Mouse (Mus musculus) A20 (cell line): Measurements from ENCODE around the gene Ttyh2.

Experiments used
- DNase-seq: peaks from one replicate; pipeline ENCODE4 v3.0.0-alpha.2; 2011; ENCODE audit warnings: low read depth, low spot score

Gene Ttyh2

GRCm38 (mm10) chr11:114682321-114682900 lies 7.2 kb downstream of the Ttyh2 start:
- peak; percentile 27 for DNase-seq

DNA sequence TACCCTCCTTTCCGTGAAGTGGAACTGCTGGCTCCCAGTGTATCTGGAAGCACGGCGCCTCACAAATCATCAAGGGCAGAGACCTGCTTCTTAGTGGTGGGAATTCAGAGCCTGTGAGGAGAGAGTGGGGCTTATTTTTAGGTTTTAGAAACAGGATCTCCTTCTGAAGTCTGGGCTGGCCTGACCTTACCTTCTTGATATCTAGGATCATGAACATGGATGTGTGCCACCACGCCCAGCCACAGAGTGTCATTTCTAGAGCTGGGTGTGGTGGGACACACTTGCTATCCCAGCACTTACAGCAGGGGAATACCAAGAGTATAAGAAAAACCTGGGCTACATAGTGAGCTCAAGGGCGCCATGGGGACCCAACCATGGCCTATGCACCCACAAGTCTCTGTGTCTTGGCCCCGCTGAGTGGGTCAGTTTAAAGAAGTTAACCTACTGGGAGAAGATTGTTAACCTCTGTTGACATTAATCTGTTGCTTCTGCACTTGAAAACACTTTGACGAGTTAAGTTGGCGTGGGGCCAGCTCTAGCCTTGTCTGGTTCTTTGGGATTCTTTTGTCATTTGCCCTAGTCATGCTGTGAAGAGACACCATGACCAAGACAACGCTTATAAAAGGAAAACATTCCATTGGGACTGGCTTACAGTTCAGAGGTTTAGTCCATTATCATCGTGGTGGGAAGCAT lies 7.9 kb downstream of the Ttyh2 start:
- no peak for DNase-seq

DNA sequence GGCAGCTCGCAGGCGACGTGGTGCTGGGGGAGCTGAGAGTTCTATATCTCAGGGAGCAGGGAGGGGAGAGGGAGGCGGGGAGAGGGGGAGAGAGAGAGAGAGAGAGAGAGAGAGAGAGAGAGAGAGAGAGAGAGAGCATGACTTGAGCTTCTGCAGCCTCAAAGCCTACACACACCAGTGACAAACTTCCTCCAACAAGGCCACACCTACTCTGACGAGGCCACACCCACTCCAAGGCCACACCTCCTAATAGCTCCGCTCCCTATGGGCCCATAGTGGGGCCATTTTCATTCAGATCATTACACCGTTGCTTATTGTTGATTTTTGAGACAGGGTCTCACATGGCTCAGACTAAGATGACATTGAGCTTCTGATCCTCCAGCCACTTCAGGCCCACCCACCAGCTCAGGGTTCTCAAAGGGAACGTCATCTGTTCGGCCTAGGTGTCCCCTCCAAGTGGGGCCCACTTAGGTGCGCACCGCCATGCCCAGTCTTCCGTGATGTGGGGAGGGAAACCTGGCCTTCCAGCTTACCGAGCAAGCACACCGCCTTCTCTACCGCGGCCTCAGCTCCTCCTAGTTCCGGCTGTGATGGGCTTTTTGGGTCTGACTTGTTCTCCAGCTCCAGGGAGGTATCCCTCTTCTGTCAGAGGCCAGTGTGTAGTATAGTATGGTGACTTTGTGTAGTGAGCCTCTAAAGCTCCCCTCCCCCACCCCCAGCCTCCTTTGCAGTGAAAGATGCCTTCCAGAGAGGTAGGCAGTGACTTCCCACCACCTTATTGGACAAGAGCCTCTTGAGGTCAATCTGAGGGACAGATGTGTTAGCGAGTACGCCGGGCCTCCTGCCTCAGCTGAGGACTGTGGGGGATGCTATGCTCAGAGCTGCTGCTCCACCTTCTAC lies 8.7 kb downstream of the Ttyh2 start:
- peak; percentile 61 for DNase-seq

GRCm38 (mm10) chr11:114684627-114685373 lies 9.6 kb downstream of the Ttyh2 start:
- no peak for DNase-seq

DNA sequence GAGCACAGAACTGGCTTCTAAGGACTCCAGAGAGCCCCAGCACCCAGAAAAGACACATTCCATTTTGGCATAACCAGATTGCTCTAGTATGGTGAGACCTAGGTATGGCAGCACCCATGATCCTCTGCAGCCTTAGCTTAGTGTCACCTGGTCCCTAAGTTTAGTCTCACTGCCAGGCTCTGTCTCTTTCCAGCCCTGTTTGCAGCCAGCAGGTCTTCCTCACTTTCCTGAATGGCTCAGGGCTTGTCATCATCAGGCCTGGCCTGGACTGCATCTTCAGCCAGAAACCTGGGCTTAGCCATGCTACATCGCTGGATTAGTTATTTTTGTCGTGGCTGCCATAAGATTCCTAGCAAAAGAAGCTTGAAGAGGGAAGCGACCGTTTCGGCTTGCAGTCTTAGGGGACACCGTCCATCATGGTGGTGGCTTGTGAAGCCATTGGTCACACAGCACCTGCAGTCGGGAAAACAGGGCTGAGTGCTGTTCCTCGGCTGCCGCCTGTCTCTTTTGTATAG lies 10.4 kb downstream of the Ttyh2 start:
- DNase-seq, result no peak

GRCm38 (mm10) chr11:114686221-114686959 lies 11.2 kb downstream of the Ttyh2 start:
- no peak for DNase-seq

- DNase-seq, result no peak
These were observed 12.4 kb downstream of the Ttyh2 start for GRCm38 (mm10) chr11:114687574-114688188.

GRCm38 (mm10) chr11:114688729-114689128 lies 13.5 kb downstream of the Ttyh2 start:
- no peak for DNase-seq

DNA sequence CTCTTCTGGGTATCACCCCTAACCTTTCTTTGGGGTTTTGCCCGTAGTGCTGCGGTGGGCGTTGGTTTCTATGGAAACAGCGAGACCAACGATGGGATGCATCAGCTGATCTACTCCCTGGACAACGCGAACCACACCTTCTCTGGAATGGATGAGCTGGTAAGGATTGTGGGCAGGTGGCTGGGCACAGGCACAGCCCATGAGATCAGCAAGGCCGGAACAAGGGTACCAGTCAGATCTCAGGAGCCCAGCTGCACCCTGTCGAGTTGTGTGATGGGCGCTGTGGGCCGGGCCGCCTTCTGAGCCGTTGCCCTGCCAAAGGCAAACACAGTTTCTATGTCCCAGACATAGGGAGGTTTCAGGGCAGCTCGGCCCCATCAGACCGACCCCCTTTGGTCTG lies 15.0 kb downstream of the Ttyh2 start:
- no peak for DNase-seq

DNA sequence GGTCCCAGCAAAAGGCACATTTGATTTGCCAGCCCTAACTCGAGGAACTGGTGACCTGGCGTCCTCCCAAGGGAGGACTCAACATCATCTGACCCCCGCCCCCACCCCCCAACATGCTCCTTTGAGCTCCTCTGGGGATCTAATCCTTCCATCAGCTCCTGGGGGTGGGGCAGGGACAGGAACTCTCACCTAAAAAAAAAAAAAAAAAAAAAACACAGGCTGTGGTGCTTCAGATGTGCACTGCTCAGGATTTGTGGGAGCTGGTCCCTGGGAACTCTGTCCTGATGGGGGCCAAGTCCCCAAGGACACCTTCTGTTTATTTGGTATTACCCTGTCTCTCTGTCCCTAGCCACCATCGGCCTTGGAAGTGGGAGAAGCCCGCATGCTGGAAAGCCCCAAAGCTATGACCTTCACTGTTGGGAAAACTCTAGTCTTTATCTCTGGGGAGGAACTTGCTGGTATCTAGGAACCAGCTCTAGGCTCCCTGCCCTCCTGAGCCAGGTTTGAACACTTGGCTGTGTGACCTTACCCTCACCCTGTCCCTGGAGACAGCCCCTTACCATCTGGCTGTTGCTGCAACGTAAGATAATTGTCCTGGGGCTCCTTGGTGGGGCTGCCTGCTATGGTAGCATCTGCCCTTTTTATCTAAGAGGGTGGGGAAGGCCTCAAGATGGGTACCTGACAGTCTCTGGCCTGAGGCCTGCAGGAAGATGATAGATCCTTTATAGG lies 16.4 kb downstream of the Ttyh2 start:
- DNase-seq, result no peak

DNA sequence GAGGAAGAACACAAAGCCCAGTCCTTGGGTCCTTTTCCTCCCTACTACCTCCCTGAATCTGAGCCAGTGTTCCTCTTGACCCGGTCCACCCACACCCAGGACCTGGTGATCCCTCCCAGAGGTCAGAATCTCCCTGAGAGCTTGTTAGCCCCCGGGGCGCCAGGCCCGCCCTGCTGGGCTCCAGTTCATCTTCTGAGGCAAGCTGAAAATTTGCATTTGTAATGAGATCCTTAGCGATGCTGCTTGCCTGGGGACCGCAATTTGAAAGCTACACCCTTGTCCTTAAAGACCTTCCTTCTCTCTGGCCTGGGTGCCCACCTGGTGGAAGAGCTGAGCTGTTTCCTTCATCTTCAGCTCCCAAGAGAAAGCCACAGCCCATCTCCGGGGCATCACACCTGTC lies 17.4 kb downstream of the Ttyh2 start:
- DNase-seq, result no peak

DNA sequence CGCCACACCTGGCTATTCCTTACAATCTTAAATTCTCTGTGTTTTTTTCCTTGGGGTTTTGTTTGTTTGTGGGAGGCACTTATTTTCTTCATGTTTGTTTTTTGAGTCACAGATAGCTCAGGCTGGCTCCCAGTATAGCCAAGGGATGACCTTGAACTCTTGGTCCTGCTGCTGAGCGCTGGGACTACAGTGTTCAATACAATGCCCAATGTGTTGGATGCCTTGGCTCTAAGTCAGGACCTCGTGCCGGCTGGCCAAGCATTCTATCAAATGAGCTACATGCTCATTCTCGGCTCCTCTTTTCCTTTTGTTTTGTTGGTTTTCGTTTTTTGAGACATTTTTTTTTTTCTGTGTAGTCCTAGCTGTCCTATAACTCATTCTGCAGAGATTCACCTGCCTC lies 18.2 kb downstream of the Ttyh2 start:
- DNase-seq, result no peak

DNA sequence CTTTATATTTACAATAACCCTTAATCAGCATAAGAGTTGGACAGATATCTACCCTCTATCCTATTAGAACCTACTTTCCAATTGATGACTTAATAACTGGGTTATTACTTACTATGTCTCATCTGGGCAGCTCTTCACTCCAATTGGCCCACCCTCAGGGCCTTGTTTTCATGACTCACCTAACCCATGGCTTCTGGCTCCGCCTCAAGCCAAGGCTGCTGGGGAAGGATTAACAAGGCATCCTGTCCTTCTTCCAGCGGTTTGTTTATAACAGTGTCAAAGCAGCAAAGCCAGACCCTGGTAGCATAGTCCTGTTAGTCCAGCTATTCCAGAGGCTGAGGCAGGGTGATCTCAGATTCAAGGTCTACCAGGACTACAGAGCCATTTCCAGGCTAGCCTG lies 19.2 kb downstream of the Ttyh2 start:
- DNase-seq, result no peak

GRCm38 (mm10) chr11:114698496-114698895 lies 23.3 kb downstream of the Ttyh2 start:
- DNase-seq, result no peak

DNA sequence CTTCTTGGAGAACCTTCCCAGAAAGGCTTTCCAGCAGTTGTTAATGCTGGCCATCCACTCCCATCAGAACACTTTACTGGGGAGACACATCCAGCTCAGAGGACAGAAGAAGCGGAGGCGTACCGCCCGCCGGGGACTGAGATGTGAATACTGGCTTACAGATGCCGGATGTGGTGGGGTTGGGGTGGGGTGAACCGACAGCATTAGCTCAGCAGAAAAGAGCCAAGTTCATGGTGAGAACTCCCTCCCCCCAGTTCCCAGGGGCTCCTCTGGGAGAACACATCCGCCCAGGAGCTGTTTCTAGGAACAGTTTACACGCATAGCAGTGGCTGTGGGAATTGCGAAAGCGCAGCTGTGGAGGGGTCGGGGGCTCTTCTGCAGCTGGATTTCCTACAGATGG lies 24.3 kb downstream of the Ttyh2 start:
- no peak for DNase-seq

- peak; percentile 70 for DNase-seq
These were observed 27.2 kb downstream of the Ttyh2 start for GRCm38 (mm10) chr11:114702311-114702995.

DNA sequence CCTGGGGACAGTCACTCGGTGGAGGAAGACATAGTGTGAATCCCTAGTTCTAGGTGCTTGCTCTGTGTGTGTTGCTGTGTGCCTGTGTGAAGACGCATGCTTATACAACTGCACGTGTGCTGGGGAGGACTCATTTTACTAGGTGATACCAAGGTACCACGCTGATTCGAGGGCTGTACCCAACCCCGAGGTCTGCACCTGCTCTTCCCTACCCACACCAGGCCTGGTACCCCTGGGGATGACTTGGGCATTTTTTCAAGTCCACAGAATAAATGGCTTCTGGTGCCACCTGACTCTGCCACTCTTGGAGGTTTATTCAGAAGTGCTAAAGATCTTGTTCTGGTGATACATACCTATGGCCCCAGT lies 27.7 kb downstream of the Ttyh2 start:
- DNase-seq, result no peak

GRCm38 (mm10) chr11:114704071-114704913 lies 29.1 kb downstream of the Ttyh2 start:
- no peak for DNase-seq
